Mouse (Mus musculus) embryonic fibroblast, embryonic 13.5 days (primary cell): ENCODE results near the gene Tab1.

Source experiments
- CTCF ChIP-seq: IDR thresholded peaks from 2 replicates; pipeline ENCODE4 v1.5.1; 2011; ENCODE audit warnings: mild to moderate bottlenecking, control low read depth, low read length, moderate library complexity, borderline replicate concordance; ENCODE audit not compliant: insufficient read depth
- POLR2A ChIP-seq: IDR thresholded peaks from 2 replicates; pipeline ENCODE4 v1.6.1; 2011; ENCODE audit warnings: low read depth, mild to moderate bottlenecking, control low read depth, low read length, moderate library complexity

DNA sequence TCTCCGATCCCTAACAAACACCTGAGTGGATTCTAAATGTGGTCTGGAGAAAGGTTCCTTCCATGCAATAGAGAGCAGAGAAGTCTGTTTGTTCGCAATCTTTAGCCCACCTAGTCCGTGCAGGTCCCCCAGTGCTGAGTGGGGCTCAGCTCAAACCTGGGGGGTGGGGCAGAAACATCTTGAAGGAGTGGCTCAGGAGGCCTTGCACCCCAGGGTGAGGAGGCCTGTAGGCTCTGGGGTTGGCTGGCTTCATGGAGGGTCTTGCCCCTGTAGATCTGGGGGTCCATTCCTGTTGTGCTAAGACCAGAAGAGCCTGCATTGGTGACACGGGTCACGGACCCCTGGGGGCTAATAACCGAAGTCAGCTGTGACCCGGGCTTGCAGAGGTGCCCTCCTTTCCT is 40.9 kb upstream of the Tab1 start:
- TF ChIP-seq POLR2A: no peak
- TF ChIP-seq CTCF: no peak
